Mouse (Mus musculus) embryo, embryonic 11.5 days (tissue): ENCODE results near the gene Glt6d1.

ENCODE experiments used
- DNase-seq: peaks from one replicate; pipeline ENCODE4 v3.0.0-alpha.2; 2012; ENCODE audit warnings: low read depth, low spot score

The Glt6d1 gene

GRCm38 (mm10) chr2:25797635-25798034 is 18.0 kb downstream of the Glt6d1 start:
- no peak for DNase-seq

GRCm38 (mm10) chr2:25789092-25789491 is 26.6 kb downstream of the Glt6d1 start:
- DNase-seq = no peak

- DNase-seq = no peak
Observed at GRCm38 (mm10) chr2:25785573-25786322, 29.9 kb downstream of the Glt6d1 start.

- DNase-seq = no peak
Observed at GRCm38 (mm10) chr2:25781957-25782356, 33.7 kb downstream of the Glt6d1 start, which contains the start of gene Gm13539. Gm13539 (plus strand) TSS chr2:25782257.

- DNase-seq = no peak
Observed at GRCm38 (mm10) chr2:25780921-25781320, 34.7 kb downstream of the Glt6d1 start.

GRCm38 (mm10) chr2:25779076-25779475 is 36.6 kb downstream of the Glt6d1 start:
- DNase-seq = no peak

GRCm38 (mm10) chr2:25776717-25777116 is 38.9 kb downstream of the Glt6d1 start, which contains the start of gene Lcn11:
Lcn11 (plus strand) TSS chr2:25777017.
- no peak for DNase-seq

GRCm38 (mm10) chr2:25775991-25776390 is 39.7 kb downstream of the Glt6d1 start:
- no peak for DNase-seq

GRCm38 (mm10) chr2:25774640-25775039 is 41.0 kb downstream of the Glt6d1 start:
- DNase-seq = no peak

- DNase-seq = no peak
Observed at GRCm38 (mm10) chr2:25773507-25773906, 42.1 kb downstream of the Glt6d1 start.

- DNase-seq = no peak
Observed at GRCm38 (mm10) chr2:25767764-25768163, 47.9 kb downstream of the Glt6d1 start.

- DNase-seq = no peak
Observed at GRCm38 (mm10) chr2:25765269-25765668, 50.4 kb downstream of the Glt6d1 start, which contains the start of gene Lcn3. Lcn3 (plus strand) TSS chr2:25765569.

GRCm38 (mm10) chr2:25758064-25758625 is 57.5 kb downstream of the Glt6d1 start:
- DNase-seq = no peak

- no peak for DNase-seq
Observed at GRCm38 (mm10) chr2:25754201-25754600, 61.4 kb downstream of the Glt6d1 start.
